Mouse (Mus musculus): ENCODE measurements around the gene Eea1. TPM values are rescaled to one million over a fixed set of nuclear protein-coding genes. Genes with fewer than 3 reads are reported as not detected.
A peak's percentile ranks its signal among the peaks of the same experiment; 100 is the strongest.
"Not testable (repeated sequence)": the region's sequence is repeated elsewhere in the genome, so short reads cannot be mapped to it uniquely, and the experiment has no call there.

Eea1 gene
- polyA plus RNA-seq, 1 experiment from 2014 or later: 21.6 TPM

DNA sequence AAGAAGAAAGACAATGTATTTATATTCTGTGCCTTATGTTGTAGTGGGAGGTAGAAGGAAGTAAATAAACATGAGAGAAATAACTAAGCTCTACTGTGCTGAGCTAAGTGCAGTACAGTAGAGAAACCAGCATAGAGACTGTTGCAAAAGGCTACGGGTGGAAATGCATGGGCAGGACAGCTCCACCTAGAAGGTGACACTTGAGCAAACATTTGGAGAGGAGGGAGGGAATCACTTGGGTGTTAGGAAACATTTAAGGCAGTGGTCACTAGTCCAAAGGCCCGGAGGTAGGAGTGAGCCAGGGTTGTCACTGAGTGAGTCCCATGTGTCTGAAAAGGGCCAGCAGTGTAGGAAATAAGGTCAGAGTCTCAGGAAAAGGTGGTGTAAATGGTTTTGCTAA, 77.0 kb downstream of the Eea1 start:
- no peak for ATAC-seq (ENCODE audit: low FRiP score)
- WGBS: 89% methylated on average over 2 of the region's 2 CpGs

DNA sequence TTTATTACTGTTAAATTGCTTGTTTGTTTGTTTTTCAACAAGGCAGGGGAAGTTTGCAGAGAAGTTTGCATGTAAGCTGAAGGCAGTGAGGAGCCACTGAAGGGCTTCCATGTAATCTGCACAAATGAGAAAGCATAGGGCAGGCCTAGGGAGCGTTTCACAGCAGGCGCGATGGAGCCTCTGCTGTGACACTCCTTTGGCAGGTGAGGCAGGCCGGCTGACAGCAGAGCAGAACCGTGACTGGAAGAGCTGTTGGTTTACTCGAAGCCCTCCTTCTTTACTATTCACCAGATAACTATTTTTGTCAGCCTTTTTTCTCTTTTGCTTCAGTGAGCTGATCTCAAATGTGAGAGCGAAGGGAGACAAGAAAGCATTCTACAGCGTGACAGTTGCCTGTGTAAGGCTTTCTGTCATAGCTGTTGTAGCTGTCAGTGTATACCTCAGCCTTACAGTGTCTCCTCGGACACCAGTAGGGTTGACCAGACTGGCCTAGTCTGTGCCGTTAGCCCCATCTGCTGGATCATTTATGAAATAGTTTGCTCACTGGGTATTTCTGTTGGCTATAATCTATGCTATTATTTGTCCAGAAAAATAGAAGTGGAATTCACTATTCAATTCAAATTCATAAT, 93.0 kb downstream of the Eea1 start:
- H3K27ac ChIP-seq: no peak overlapping the region
- H3K9ac ChIP-seq: no peak overlapping the region
- 41% methylated on average over 10 of the region's 10 CpGs for WGBS
- H3K9me3 ChIP-seq: no peaks in the 10 kb centered on the region
- H3K4me3 ChIP-seq: no peak overlapping the region
- H3K4me2 ChIP-seq: no peak overlapping the region
- ATAC-seq (ENCODE audit: low FRiP score): peak; percentile 80; the same call in 1 of the 2 replicates
- H3K36me3 ChIP-seq: peaks cover 9% of the 10 kb centered on the region
- peaks cover 2% of the 10 kb centered on the region; the same call in 1 of the 2 replicates for H3K4me1 ChIP-seq (replicated peaks)
- no peaks in the 10 kb centered on the region for H3K27me3 ChIP-seq

More for the DNA sequence above, 77.0 kb downstream of the Eea1 start:
- Histone ChIP-seq H3K27ac (no peak overlapping the region), H3K9me3 (no peaks in the 10 kb centered on the region), H3K4me2 (no peak overlapping the region), H3K27me3 (no peaks in the 10 kb centered on the region), H3K36me3 (peaks cover 43% of the 10 kb centered on the region), H3K4me3 (no peak overlapping the region), H3K4me1 (replicated peaks) (no peaks in the 10 kb centered on the region), H3K9ac (no peak overlapping the region)

DNA sequence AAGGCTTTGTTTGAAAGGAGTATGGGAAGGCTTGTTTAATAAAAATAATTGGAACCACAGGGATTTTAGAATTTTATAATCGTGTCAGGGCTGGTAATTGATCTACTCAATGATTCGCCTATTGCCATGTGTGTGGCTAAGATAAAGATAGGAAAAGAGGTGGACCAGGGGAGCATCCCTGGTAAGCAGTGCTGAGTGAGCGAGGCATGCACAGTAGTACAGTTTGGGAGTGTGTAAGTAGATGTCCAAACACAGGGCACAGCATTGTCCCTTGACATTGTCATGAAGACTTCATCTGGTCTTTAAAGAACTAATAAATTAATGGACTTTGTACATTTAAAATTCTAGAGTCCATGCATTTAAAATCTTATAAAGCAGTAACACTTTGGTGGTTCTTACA, 93.7 kb downstream of the Eea1 start:
- Histone ChIP-seq H3K9me3 (no peaks in the 10 kb centered on the region), H3K4me1 (replicated peaks) (peaks cover 2% of the 10 kb centered on the region; the same call in 1 of the 2 replicates), H3K4me2 (no peak overlapping the region), H3K9ac (no peak overlapping the region), H3K4me3 (no peak overlapping the region), H3K27me3 (no peaks in the 10 kb centered on the region), H3K36me3 (peaks cover 15% of the 10 kb centered on the region), H3K27ac (no peak overlapping the region)
- 82% methylated on average over 3 of the region's 3 CpGs for WGBS
- ATAC-seq (ENCODE audit: low FRiP score): no peak

DNA sequence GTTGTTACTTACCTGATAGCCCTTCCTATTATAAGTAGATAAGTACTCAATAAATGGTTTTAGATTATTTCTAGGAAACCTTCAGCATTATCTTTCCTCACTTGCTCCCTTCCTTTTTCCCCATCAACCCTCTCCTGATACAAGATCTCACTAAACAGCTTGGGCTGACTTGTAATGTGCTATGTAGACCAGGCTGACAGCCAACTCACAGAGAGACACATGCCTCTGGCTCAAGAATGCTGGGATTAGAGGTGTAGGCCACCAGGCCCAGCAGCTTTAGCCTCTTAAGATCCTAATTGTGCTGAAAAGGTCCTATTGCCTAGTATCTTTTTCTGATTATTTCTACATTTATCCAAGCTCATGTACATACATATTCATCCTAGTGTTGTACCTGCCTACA, 95.5 kb downstream of the Eea1 start:
- H3K4me1 ChIP-seq (replicated peaks): peaks cover 2% of the 10 kb centered on the region; the same call in 1 of the 2 replicates
- H3K36me3 ChIP-seq: peaks cover 28% of the 10 kb centered on the region
- no peak overlapping the region for H3K9ac ChIP-seq
- no peak overlapping the region for H3K4me2 ChIP-seq
- H3K9me3 ChIP-seq: no peaks in the 10 kb centered on the region
- ATAC-seq (ENCODE audit: low FRiP score): no peak
- H3K27me3 ChIP-seq: no peaks in the 10 kb centered on the region
- no peak overlapping the region for H3K27ac ChIP-seq
- no peak overlapping the region for H3K4me3 ChIP-seq

DNA sequence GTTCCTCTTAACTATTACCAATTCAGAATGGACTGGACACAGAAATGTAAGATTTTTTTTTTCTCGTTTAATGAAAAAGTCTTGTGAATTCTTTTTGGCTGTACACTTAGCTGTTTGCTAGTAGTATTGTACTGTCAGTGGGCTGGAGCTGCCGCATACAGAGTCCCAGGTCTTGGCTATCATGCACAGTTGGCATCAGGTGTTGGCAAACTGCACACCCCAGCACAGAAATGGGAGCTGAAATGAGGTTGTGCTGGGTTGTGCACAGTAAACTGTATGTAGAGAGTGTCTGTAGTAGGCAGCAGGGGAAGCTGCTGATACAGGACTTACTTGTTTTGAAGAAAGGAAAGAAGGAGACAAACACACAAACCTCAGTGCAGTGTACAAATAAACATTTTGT, 103.8 kb downstream of the Eea1 start:
- Histone ChIP-seq H3K27me3 (no peaks in the 10 kb centered on the region), H3K36me3 (peaks cover 27% of the 10 kb centered on the region), H3K9ac (no peak overlapping the region), H3K27ac (no peak overlapping the region), H3K9me3 (no peaks in the 10 kb centered on the region), H3K4me1 (replicated peaks) (no peaks in the 10 kb centered on the region), H3K4me2 (no peak overlapping the region), H3K4me3 (no peak overlapping the region)
- no peak for ATAC-seq (ENCODE audit: low FRiP score)
- WGBS: 94% methylated on average over 2 of the region's 2 CpGs

DNA sequence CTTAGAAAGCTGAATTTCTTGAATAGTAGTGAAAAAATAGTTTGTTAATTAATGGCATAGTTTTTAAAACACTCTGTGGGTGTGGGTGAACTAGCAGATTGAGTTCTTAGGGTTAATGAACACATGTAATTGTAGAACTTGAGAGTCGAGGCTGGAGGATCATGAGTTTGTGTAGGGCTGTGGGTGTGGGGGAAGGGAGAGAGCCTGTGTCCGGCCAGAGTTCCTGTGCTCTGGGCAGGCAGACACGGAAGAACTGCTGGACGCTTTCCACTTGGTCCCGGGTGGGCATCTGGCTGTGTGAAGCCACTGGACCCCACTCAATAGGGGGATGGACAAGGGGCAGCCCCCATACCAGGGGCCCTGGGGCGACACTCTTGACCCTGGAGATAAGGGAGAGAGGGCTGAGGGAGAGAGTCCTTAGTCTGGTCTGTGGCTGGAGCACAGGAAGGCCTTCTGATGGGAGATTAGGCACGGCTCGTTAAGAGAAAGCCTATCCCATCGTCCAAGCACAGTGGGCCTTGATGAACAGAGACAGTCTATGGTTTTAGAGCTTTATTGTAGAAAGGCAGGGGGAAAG, 107.6 kb downstream of the Eea1 start:
- 54% methylated on average over 9 of the region's 9 CpGs for WGBS

DNA sequence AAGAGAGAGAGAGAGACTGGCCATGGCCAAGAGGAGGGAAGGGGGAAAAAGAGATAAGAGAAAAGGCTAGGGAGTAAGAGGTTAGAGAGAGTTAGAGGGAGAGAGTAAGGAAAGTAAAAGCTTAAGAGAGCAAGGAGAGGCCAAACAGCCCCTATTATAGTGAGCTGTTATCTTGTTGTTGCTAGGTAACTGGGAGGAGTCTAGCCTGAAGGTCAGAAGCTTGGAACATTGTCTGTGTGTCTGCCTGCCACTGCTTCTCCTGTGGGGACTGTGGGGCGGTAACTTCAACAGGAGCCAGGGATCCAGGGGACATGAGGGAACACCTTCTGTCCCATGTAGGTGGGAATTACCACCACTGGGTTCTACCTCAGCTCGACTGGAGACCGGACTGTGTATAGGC, 108.1 kb downstream of the Eea1 start:
- H3K27ac ChIP-seq: no peak overlapping the region
- no peaks in the 10 kb centered on the region for H3K36me3 ChIP-seq
- H3K9me3 ChIP-seq: no peaks in the 10 kb centered on the region
- no peak for ATAC-seq (ENCODE audit: low FRiP score)
- no peak overlapping the region for H3K4me2 ChIP-seq
- 89% methylated on average over 3 of the region's 3 CpGs for WGBS
- H3K27me3 ChIP-seq: no peaks in the 10 kb centered on the region
- H3K9ac ChIP-seq: no peak overlapping the region
- H3K4me1 ChIP-seq (replicated peaks): no peaks in the 10 kb centered on the region
- no peak overlapping the region for H3K4me3 ChIP-seq

More for the DNA sequence above, 107.6 kb downstream of the Eea1 start:
- no peak for ATAC-seq (ENCODE audit: low FRiP score)
- Histone ChIP-seq H3K4me1 (replicated peaks) (no peaks in the 10 kb centered on the region), H3K9me3 (no peaks in the 10 kb centered on the region), H3K36me3 (peaks cover 3% of the 10 kb centered on the region), H3K27me3 (no peaks in the 10 kb centered on the region), H3K4me2 (no peak overlapping the region), H3K9ac (no peak overlapping the region), H3K4me3 (no peak overlapping the region), H3K27ac (no peak overlapping the region)

DNA sequence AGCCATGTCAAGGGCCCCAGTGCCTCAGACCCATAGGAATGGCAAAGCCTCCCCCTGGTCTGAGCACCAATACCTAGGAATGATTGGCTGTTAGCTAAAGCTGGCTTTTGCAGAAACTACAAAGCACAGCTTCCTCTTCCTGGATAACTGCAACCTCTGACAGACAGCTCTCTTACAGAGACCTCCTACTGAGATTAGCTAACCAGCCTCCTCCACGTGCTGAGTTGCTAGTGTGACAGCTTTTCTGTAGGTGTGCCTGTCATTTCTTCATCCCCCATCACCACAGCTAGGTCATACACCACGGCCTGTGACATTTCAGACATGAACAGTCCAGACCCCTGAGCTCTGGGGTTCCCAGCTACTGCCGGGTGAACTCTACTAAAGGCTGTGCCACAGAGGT, 126.9 kb downstream of the Eea1 start:
- Histone ChIP-seq H3K4me1 (replicated peaks) (no peaks in the 10 kb centered on the region), H3K4me3 (no peak overlapping the region), H3K4me2 (no peak overlapping the region), H3K27ac (no peak overlapping the region), H3K9ac (no peak overlapping the region), H3K27me3 (no peaks in the 10 kb centered on the region), H3K9me3 (no peaks in the 10 kb centered on the region), H3K36me3 (no peaks in the 10 kb centered on the region)
- 49% methylated on average over 3 of the region's 3 CpGs for WGBS
- ATAC-seq (ENCODE audit: low FRiP score): no peak

DNA sequence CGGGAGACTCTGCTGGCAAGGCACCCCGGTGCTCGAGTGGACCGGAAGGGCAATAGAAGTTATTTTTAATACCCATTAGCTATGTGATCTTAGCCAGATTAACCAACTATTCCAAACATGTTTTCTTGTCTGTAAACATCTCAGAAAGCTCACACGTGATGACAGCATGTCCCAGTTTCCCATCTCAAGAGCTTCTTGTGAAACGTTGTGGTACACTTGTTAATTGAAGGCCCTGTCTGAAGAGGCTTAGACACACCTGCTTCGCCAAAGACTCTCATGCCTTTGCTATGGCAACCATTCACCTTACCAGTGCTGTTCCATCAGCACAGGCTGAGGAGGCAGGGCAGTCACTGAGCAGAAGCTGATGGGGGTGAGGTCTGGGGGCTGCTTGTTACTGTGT, 133.9 kb downstream of the Eea1 start:
- Histone ChIP-seq H3K36me3 (no peaks in the 10 kb centered on the region), H3K27me3 (no peaks in the 10 kb centered on the region), H3K4me2 (no peak overlapping the region), H3K9me3 (no peaks in the 10 kb centered on the region), H3K27ac (no peak overlapping the region), H3K4me3 (no peak overlapping the region), H3K4me1 (replicated peaks) (peaks cover 15% of the 10 kb centered on the region), H3K9ac (no peak overlapping the region)
- 90% methylated on average over 7 of the region's 7 CpGs for WGBS
- no peak for ATAC-seq (ENCODE audit: low FRiP score)

DNA sequence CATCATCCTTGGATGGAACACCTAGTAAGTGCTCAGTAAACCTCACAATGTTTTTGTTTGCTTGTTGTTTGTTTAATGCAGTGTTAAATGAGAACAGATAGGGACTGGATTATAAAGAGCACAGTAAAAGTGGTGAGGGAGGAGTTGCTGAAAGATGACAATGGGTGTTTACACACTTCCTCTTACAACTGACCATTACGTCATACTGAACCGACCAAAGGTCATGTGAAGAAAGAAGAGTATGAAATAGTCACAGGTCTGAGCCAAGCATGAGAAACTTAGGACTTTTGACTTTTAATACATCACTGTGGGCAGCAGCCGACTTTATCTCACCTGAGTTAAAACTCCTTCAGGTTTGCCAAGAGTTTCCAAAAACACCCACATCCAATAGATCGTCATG, 135.0 kb downstream of the Eea1 start:
- H3K27ac ChIP-seq: no peak overlapping the region
- no peaks in the 10 kb centered on the region for H3K27me3 ChIP-seq
- no peaks in the 10 kb centered on the region for H3K36me3 ChIP-seq
- peaks cover 15% of the 10 kb centered on the region for H3K4me1 ChIP-seq (replicated peaks)
- no peaks in the 10 kb centered on the region for H3K9me3 ChIP-seq
- no peak overlapping the region for H3K4me3 ChIP-seq
- no peak overlapping the region for H3K4me2 ChIP-seq
- ATAC-seq (ENCODE audit: low FRiP score): no peak
- 73% methylated on average over 4 of the region's 4 CpGs for WGBS
- no peak overlapping the region for H3K9ac ChIP-seq

DNA sequence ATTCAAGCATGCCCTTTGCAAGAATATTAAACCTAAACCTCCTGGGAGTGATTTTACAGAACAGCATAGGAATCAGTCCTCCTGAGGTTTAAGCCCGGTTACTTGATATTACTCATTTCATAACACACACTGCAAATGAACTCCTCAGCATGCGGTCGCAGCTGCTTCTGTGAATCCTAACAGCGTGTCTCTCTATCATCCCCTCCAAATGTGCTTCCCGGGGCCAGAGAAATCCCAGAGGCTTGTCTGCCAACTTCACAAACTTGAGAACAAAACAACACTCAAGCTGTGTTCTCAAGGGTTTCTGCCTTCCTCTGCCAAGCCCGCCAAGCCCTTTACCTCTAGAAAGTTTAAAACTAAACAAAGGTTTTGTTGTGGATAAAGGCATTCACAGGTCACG, 135.4 kb downstream of the Eea1 start:
- no peak overlapping the region; the same call in 1 of the 2 replicates for H3K27ac ChIP-seq
- WGBS: 14% methylated on average over 7 of the region's 7 CpGs

DNA sequence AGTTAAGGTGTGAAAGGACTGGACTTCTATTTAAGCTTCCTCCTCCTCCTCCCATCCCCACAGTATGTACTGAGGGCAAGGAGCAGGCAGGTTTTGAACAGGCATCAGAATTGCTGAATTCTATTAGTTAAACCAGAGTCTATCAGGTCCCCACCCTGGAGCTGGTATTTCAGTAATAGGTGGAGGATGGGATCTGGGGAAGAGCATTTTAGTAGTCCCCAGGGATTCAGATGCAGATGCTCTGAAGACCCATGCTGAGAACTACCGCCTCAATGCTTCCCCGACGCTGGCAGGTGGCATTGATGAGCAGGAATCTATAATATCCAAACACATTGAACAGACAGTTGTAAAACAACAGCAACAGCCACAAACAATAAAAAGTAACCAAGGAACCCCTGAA, 136.0 kb downstream of the Eea1 start:
- no peaks in the 10 kb centered on the region for H3K9me3 ChIP-seq
- 42% methylated on average over 3 of the region's 3 CpGs for WGBS
- no peaks in the 10 kb centered on the region for H3K27me3 ChIP-seq
- no peak for ATAC-seq (ENCODE audit: low FRiP score)
- H3K4me2 ChIP-seq: no peak overlapping the region
- H3K4me1 ChIP-seq (replicated peaks): peaks cover 15% of the 10 kb centered on the region
- no peaks in the 10 kb centered on the region for H3K36me3 ChIP-seq
- no peak overlapping the region; the same call in 1 of the 2 replicates for H3K27ac ChIP-seq
- no peak overlapping the region for H3K4me3 ChIP-seq
- H3K9ac ChIP-seq: no peak overlapping the region

More for the DNA sequence above, 135.4 kb downstream of the Eea1 start:
- Histone ChIP-seq H3K4me1 (replicated peaks) (peaks cover 15% of the 10 kb centered on the region), H3K9ac (no peak overlapping the region), H3K9me3 (no peaks in the 10 kb centered on the region), H3K4me3 (no peak overlapping the region), H3K36me3 (no peaks in the 10 kb centered on the region), H3K4me2 (no peak overlapping the region), H3K27me3 (no peaks in the 10 kb centered on the region)
- ATAC-seq (ENCODE audit: low FRiP score): no peak

DNA sequence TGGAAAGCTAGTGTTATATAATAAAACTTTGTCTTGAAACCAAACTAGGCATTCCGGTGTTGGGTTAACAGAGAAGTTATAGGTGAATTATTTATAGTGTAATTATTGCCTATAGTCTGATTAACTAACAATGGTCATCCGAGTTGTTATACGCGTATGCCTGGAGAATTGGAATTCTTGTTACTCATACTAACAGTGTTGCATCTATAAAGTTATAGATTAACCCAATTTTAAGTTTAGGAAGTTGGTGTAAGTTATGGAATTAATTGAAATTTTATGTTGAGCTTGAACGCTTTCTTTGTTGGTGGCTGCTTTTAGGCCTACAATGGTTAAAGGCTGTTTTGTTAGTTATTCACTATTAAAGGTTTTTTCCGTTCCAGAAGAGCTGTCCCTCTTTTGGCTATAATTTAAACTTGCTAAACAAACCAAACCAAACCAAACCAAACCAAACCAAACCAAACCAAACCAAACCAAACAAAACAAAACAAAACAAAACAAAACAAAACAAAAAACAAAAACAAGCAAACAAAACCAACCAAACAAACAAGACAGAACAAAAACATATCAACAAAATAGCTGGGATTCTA, 137.1 kb downstream of the Eea1 start:
- not testable (repeated sequence) for H3K36me3 ChIP-seq

More for the DNA sequence above, 137.1 kb downstream of the Eea1 start:
- not testable (repeated sequence) for H3K4me3 ChIP-seq, H3K4me2 ChIP-seq, H3K9me3 ChIP-seq, H3K9ac ChIP-seq, H3K27ac ChIP-seq, H3K27me3 ChIP-seq
- 91% methylated on average over 6 of the region's 6 CpGs for WGBS
- peaks cover 15% of the 10 kb centered on the region for H3K4me1 ChIP-seq (replicated peaks)
- peak; percentile 100 for ATAC-seq (ENCODE audit: low FRiP score)
